Mouse (Mus musculus) hindbrain, embryonic 11.5 days (tissue): ENCODE data around the gene Mrtfa. TPM values are rescaled to one million over a fixed set of nuclear protein-coding genes. Genes with fewer than 3 reads are reported as not detected.

Experiments used
- ATAC-seq: fragments of 200-750 bp; cut with Nextera tagmentation; 2 replicates; pipeline ENCODE4 v1.8.0; 2017; ENCODE audit warnings: mild to moderate bottlenecking, moderate TSS enrichment, moderate library complexity; ENCODE audit not compliant: low FRiP score
- DNase-seq: peaks from one replicate; pipeline ENCODE4 v3.0.0-alpha.2; 2015; ENCODE audit warnings: low spot score
- H3K27ac ChIP-seq: fragments of 300-500 bp; sonication (generic); 2 replicates; pipeline ENCODE4 v1.5.1; 2014; ENCODE audit warnings: mild to moderate bottlenecking, low read depth, low read length
- H3K27me3 ChIP-seq: fragments of 300-500 bp; sonication (generic); 2 replicates; pipeline ENCODE4 v1.6.1; 2014; ENCODE audit warnings: mild to moderate bottlenecking, low read length, moderate library complexity, mixed read lengths; ENCODE audit not compliant: control insufficient read depth, insufficient read depth
- H3K36me3 ChIP-seq: fragments of 300-500 bp; sonication (generic); 2 replicates; pipeline ENCODE4 v1.6.1; 2014; ENCODE audit warnings: mild to moderate bottlenecking, low read length, moderate library complexity, mixed read lengths; ENCODE audit not compliant: control insufficient read depth, insufficient read depth
- H3K4me1 ChIP-seq: fragments of 300-500 bp; sonication (generic); replicated peaks from 2 replicates; pipeline ENCODE4 v1.6.1; 2014; ENCODE audit warnings: low read length, mixed read lengths; ENCODE audit not compliant: control insufficient read depth, insufficient read depth
- H3K4me2 ChIP-seq: fragments of 300-500 bp; sonication (generic); replicated peaks from 2 replicates; pipeline ENCODE4 v1.6.1; 2014; ENCODE audit warnings: mild to moderate bottlenecking, low read depth, low read length
- H3K4me3 ChIP-seq: fragments of 300-500 bp; sonication (generic); 2 replicates; pipeline ENCODE4 v1.5.1; 2014; ENCODE audit warnings: low read depth, low read length
- H3K9ac ChIP-seq: fragments of 300-500 bp; sonication (generic); 2 replicates; pipeline ENCODE4 v1.6.1; 2014; ENCODE audit warnings: low read depth, low read length
- H3K9me3 ChIP-seq: fragments of 300-500 bp; sonication (generic); 2 replicates; pipeline ENCODE4 v1.6.1; 2016; ENCODE audit warnings: low read length; ENCODE audit not compliant: control insufficient read depth
- WGBS: fragments of 180-500 bp; shearing (Covaris S2); extraction: QIAGEN DNeasy Blood & Tissue Kit; methylation state at CpG from one replicate; pipeline ENCODE4 v1.1.7; 2014; 5-methylcytosine and 5-hydroxymethylcytosine counted together
- polyA plus RNA-seq: library from polyadenylated mRNA; unstranded; fragments of >200 nt; fragmentation: Nextera tagmentation; extraction: Ambion mirVana; gene quantifications from 2 replicates; pipeline ENCODE4 v1.2.1, GENCODE M21; 2014

Gene Mrtfa
- polyA plus RNA-seq, 1 experiment from 2014 or later: 31.9 TPM

GRCm38 (mm10) chr15:81097896-81098295 is 92.7 kb downstream of the Mrtfa start:
- WGBS: 84% methylated on average over 6 of the region's 6 CpGs
- Histone ChIP-seq H3K27me3 (no peaks in the 10 kb centered on the region), H3K36me3 (no peaks in the 10 kb centered on the region), H3K27ac (no peak overlapping the region), H3K9me3 (no peaks in the 10 kb centered on the region), H3K4me3 (no peak overlapping the region), H3K4me1 (no peaks in the 10 kb centered on the region), H3K9ac (no peak overlapping the region), H3K4me2 (no peak overlapping the region)
- no peak for DNase-seq
- no peak for ATAC-seq

GRCm38 (mm10) chr15:81097456-81097855 is 93.1 kb downstream of the Mrtfa start:
- 54% methylated on average over 4 of the region's 4 CpGs for WGBS
- DNase-seq (no peak), ATAC-seq (no peak)
- H3K4me2 ChIP-seq: no peak overlapping the region
- no peak overlapping the region for H3K4me3 ChIP-seq
- H3K4me1 ChIP-seq: no peaks in the 10 kb centered on the region
- H3K27me3 ChIP-seq: no peaks in the 10 kb centered on the region
- no peaks in the 10 kb centered on the region for H3K9me3 ChIP-seq
- H3K27ac ChIP-seq: no peak overlapping the region
- no peak overlapping the region for H3K9ac ChIP-seq
- no peaks in the 10 kb centered on the region for H3K36me3 ChIP-seq

GRCm38 (mm10) chr15:81096329-81097055 is 94.1 kb downstream of the Mrtfa start:
- no peak for DNase-seq

GRCm38 (mm10) chr15:81093032-81093431 is 97.5 kb downstream of the Mrtfa start:
- Histone ChIP-seq H3K9ac (no peak overlapping the region), H3K4me1 (no peaks in the 10 kb centered on the region), H3K4me2 (no peak overlapping the region), H3K27ac (no peak overlapping the region), H3K4me3 (no peak overlapping the region), H3K9me3 (no peaks in the 10 kb centered on the region), H3K27me3 (no peaks in the 10 kb centered on the region), H3K36me3 (no peaks in the 10 kb centered on the region)
- 96% methylated on average over 4 of the region's 4 CpGs for WGBS
- ATAC-seq (no peak), DNase-seq (no peak)

More at GRCm38 (mm10) chr15:81096329-81097055, 94.1 kb downstream of the Mrtfa start:
- ATAC-seq: no peak
- Histone ChIP-seq H3K27ac (no peak overlapping the region), H3K9me3 (no peaks in the 10 kb centered on the region), H3K27me3 (no peaks in the 10 kb centered on the region), H3K4me3 (no peak overlapping the region), H3K36me3 (no peaks in the 10 kb centered on the region), H3K4me1 (no peaks in the 10 kb centered on the region), H3K4me2 (no peak overlapping the region), H3K9ac (no peak overlapping the region)
- 83% methylated on average over 7 of the region's 7 CpGs for WGBS

- Histone ChIP-seq H3K9ac (no peak overlapping the region), H3K4me1 (no peaks in the 10 kb centered on the region; the same call in 1 of the 2 replicates), H3K4me3 (no peak overlapping the region), H3K27me3 (no peaks in the 10 kb centered on the region), H3K9me3 (no peaks in the 10 kb centered on the region), H3K27ac (no peak overlapping the region), H3K4me2 (no peak overlapping the region), H3K36me3 (no peaks in the 10 kb centered on the region)
- ATAC-seq (no peak), DNase-seq (no peak)
- WGBS: 84% methylated on average over 9 of the region's 9 CpGs
Measured at GRCm38 (mm10) chr15:81091718-81092117, 98.8 kb downstream of the Mrtfa start.

GRCm38 (mm10) chr15:81087529-81087928 is 103.0 kb downstream of the Mrtfa start:
- Histone ChIP-seq H3K9me3 (no peaks in the 10 kb centered on the region), H3K27ac (no peak overlapping the region), H3K4me2 (no peak overlapping the region), H3K36me3 (no peaks in the 10 kb centered on the region), H3K4me1 (no peaks in the 10 kb centered on the region; the same call in 1 of the 2 replicates), H3K9ac (no peak overlapping the region), H3K27me3 (no peaks in the 10 kb centered on the region), H3K4me3 (no peak overlapping the region)
- WGBS: 71% methylated on average over 7 of the region's 7 CpGs
- no peak for ATAC-seq
- no peak for DNase-seq

GRCm38 (mm10) chr15:81086644-81087480 is 103.7 kb downstream of the Mrtfa start:
- no peaks in the 10 kb centered on the region for H3K27me3 ChIP-seq
- no peaks in the 10 kb centered on the region for H3K9me3 ChIP-seq
- no peak overlapping the region for H3K4me3 ChIP-seq
- no peaks in the 10 kb centered on the region; the same call in 1 of the 2 replicates for H3K4me1 ChIP-seq
- WGBS: 91% methylated on average over 8 of the region's 8 CpGs
- H3K27ac ChIP-seq: no peak overlapping the region
- no peaks in the 10 kb centered on the region for H3K36me3 ChIP-seq
- no peak overlapping the region for H3K9ac ChIP-seq
- no peak for DNase-seq
- H3K4me2 ChIP-seq: no peak overlapping the region
- ATAC-seq: no peak

- H3K36me3 ChIP-seq: no peaks in the 10 kb centered on the region
- H3K4me2 ChIP-seq: no peak overlapping the region
- H3K27ac ChIP-seq: no peak overlapping the region
- WGBS: 89% methylated on average over 9 of the region's 9 CpGs
- no peaks in the 10 kb centered on the region for H3K27me3 ChIP-seq
- ATAC-seq: no peak
- H3K9me3 ChIP-seq: no peaks in the 10 kb centered on the region
- H3K4me3 ChIP-seq: no peak overlapping the region
- no peak overlapping the region for H3K9ac ChIP-seq
- H3K4me1 ChIP-seq: no peaks in the 10 kb centered on the region; the same call in 1 of the 2 replicates
- DNase-seq: no peak
Measured at GRCm38 (mm10) chr15:81083826-81084225, 106.7 kb downstream of the Mrtfa start.
